ENCODE assay signal across 9 mouse cellular contexts in the genomic region with DNA sequence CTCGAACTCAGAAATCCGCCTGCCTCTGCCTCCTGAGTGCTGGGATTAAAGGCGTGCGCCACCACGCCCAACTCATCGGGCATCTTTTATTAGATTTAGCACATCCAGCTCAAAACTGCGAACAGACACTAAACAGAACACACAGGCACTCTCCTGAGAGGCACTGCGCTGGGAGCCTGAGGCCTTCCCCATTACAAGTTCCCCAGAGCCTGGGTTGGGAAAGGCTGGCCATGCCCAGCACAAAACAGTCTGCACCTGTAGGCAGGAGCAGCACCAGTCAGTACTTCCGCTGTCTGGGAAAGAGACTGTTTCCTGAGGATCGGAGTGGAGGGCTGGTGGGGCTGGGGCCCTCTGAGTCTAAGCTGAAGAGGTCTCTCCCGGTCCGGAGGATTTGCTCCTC. TPM values are rescaled to one million over a fixed set of nuclear protein-coding genes. Genes with fewer than 3 reads are reported as not detected.
DNase-seq lines count a peak whose midpoint lies in the region; ATAC-seq lines count a peak whose summit lies in the region.
"Had no signal": no experiment of that assay in that cellular context is flagged by ENCODE, and none has a peak within 500 bp of the region (broad histone marks: within the 10 kb centered on the region; RNA-seq: fewer than 3 reads in every experiment).

No protein-coding gene starts in this region.

- H3K4me1 ChIP-seq in kidney, embryonic 15.5 days = peaks cover 59% of the 10 kb centered on the region
- peaks cover 63% of the 10 kb centered on the region for H3K4me1 ChIP-seq in embryonic facial prominence, embryonic 10.5 days
- H3K4me1 ChIP-seq in liver, embryonic 13.5 days (replicated peaks) = peaks cover 81% of the 10 kb centered on the region

- no peak for ATAC-seq in cerebellum, adult (ENCODE audit: insufficient number of reproducible peaks, low FRiP score, low TSS enrichment)
- ATAC-seq in kidney, embryonic 15.5 days (replicated peaks; ENCODE audit: low FRiP score) = no peak
- no peak for ATAC-seq in liver, embryonic 13.5 days (ENCODE audit: low read depth)

- H3K27me3 ChIP-seq in kidney, embryonic 15.5 days = no peaks in the 10 kb centered on the region
- H3K27me3 ChIP-seq in embryonic facial prominence, embryonic 10.5 days (replicated peaks; ENCODE audit: low read depth, poor library complexity, severe bottlenecking) = no peaks in the 10 kb centered on the region
- H3K27me3 ChIP-seq in liver, embryonic 13.5 days = no peaks in the 10 kb centered on the region

- peak; percentile 53 for DNase-seq in cerebellum, adult 9-10 months
- DNase-seq in kidney, postnatal 36 days = no peak
- no peak for DNase-seq in embryonic facial prominence, embryonic 10.5 days (ENCODE audit: low spot score)
- DNase-seq in liver, embryonic 13.5 days = no peak
- no peak for DNase-seq in left cerebral cortex, adult 9 months (ENCODE audit: low spot score in 2 of 2)
- DNase-seq in gastrocnemius, postnatal 14 days = no peak

- peak overlapping the region; percentile 54; the same call in 1 of the 2 replicates for H3K4me3 ChIP-seq in kidney, embryonic 15.5 days (replicated peaks)
- H3K4me3 ChIP-seq in embryonic facial prominence, embryonic 10.5 days = peak overlapping the region; percentile 89
- H3K4me3 ChIP-seq in liver, embryonic 13.5 days (replicated peaks) = peak overlapping the region; percentile 86; the same call in 1 of the 2 replicates

- intact Hi-C loops in gastrocnemius, postnatal 14 days (cut with DNase I; ENCODE audit: low total_unique reads) = no loop called here

- H3K36me3 ChIP-seq in kidney, embryonic 15.5 days = peaks cover 29% of the 10 kb centered on the region
- peaks cover 57% of the 10 kb centered on the region for H3K36me3 ChIP-seq in embryonic facial prominence, embryonic 10.5 days (replicated peaks)
- H3K36me3 ChIP-seq in liver, embryonic 13.5 days = peaks cover 24% of the 10 kb centered on the region

- H3K9me3 ChIP-seq in kidney, embryonic 15.5 days (replicated peaks) = no peaks in the 10 kb centered on the region
- no peaks in the 10 kb centered on the region for H3K9me3 ChIP-seq in embryonic facial prominence, embryonic 10.5 days
- no peaks in the 10 kb centered on the region for H3K9me3 ChIP-seq in liver, embryonic 13.5 days (replicated peaks)

- 91% methylated on average over 12 of the region's 12 CpGs for WGBS in kidney, embryonic 15.5 days
- 93% methylated on average over 12 of the region's 12 CpGs for WGBS in embryonic facial prominence, embryonic 10.5 days
- 86% methylated on average over 12 of the region's 12 CpGs for WGBS in liver, embryonic 13.5 days (ENCODE audit: insufficient replicate concordance)

- H3K9ac ChIP-seq in kidney, embryonic 15.5 days = peak overlapping the region; percentile 39; the same call in 1 of the 2 replicates
- H3K9ac ChIP-seq in liver, embryonic 13.5 days = peak overlapping the region; percentile 94

- H3K27ac ChIP-seq in kidney, embryonic 15.5 days = peak overlapping the region; percentile 96; the same call in 1 of the 2 replicates
- H3K27ac ChIP-seq in embryonic facial prominence, embryonic 10.5 days (replicated peaks) = peak overlapping the region; percentile 97
- H3K27ac ChIP-seq in liver, embryonic 13.5 days = peak overlapping the region; percentile 93

- H3K4me2 ChIP-seq in kidney, embryonic 15.5 days = peak overlapping the region; percentile 92
- H3K4me2 ChIP-seq in liver, embryonic 13.5 days = peak overlapping the region; percentile 95

RNA-seq across cellular contexts. Expression of a gene that starts 0.6 kb away (rescaled TPM):
- 15.3 and 16.8 TPM in 2 replicates for polyA plus RNA-seq in kidney, embryonic 15.5 days (2015; fragmentation: Nextera tagmentation; extraction: Ambion mirVana)
- polyA plus RNA-seq in embryonic facial prominence, embryonic 10.5 days (2016; fragmentation: Nextera tagmentation; extraction: Ambion mirVana) = 4.1 TPM in 2 replicates
- 7.8 and 8.6 TPM in 2 replicates for polyA plus RNA-seq in liver, embryonic 13.5 days (2015; fragmentation: Nextera tagmentation; extraction: Ambion mirVana)
- 10 to 100 TPM; 19.5 to 27.1 TPM for total RNA-seq in gastrocnemius, postnatal 14 days (2021)

RNA-seq across cellular contexts. Expression of a gene that starts 1.3 kb away (rescaled TPM):
- polyA plus RNA-seq in kidney, embryonic 15.5 days (2015; fragmentation: Nextera tagmentation; extraction: Ambion mirVana) = 0.45 TPM in 1 of 2 replicates, not detected in the other
- polyA plus RNA-seq in embryonic facial prominence, embryonic 10.5 days (2016; fragmentation: Nextera tagmentation; extraction: Ambion mirVana) = 0.78 TPM in 1 of 2 replicates, not detected in the other
- polyA plus RNA-seq in liver, embryonic 13.5 days (2015; fragmentation: Nextera tagmentation; extraction: Ambion mirVana) = 0.27 TPM in 1 of 2 replicates, not detected in the other
- total RNA-seq in gastrocnemius, postnatal 14 days (2021) = under 1 TPM in 1 of 2 experiments, not detected in 1; 0.97 TPM
- total RNA-seq: layer of hippocampus, adult 8-10 months had no signal

RNA-seq across cellular contexts. Expression of a gene that starts 2.2 kb away (rescaled TPM):
- polyA plus RNA-seq in kidney, embryonic 15.5 days (2015; fragmentation: Nextera tagmentation; extraction: Ambion mirVana) = 44.8 and 59.5 TPM in 2 replicates
- polyA plus RNA-seq in embryonic facial prominence, embryonic 10.5 days (2016; fragmentation: Nextera tagmentation; extraction: Ambion mirVana) = 41.1 and 107 TPM in 2 replicates
- polyA plus RNA-seq in liver, embryonic 13.5 days (2015; fragmentation: Nextera tagmentation; extraction: Ambion mirVana) = 38.7 and 50.1 TPM in 2 replicates
- 10 to 100 TPM in 1 of 2 experiments, 1 to 10 TPM in 1; 8.6 to 15.3 TPM for total RNA-seq in gastrocnemius, postnatal 14 days (2021)

RNA-seq across cellular contexts. Expression of a gene that starts 5.9 kb away (rescaled TPM):
- 52.6 and 61.2 TPM in 2 replicates for polyA plus RNA-seq in kidney, embryonic 15.5 days (2015; fragmentation: Nextera tagmentation; extraction: Ambion mirVana)
- 37.7 and 92.9 TPM in 2 replicates for polyA plus RNA-seq in embryonic facial prominence, embryonic 10.5 days (2016; fragmentation: Nextera tagmentation; extraction: Ambion mirVana)
- 5.1 and 11.3 TPM in 2 replicates for polyA plus RNA-seq in liver, embryonic 13.5 days (2015; fragmentation: Nextera tagmentation; extraction: Ambion mirVana)
- 10 to 100 TPM; 11.1 to 11.6 TPM for total RNA-seq in gastrocnemius, postnatal 14 days (2021)

RNA-seq across cellular contexts. Expression of a gene that starts 6.0 kb away (rescaled TPM):
- 5.4 and 7.2 TPM in 2 replicates for polyA plus RNA-seq in kidney, embryonic 15.5 days (2015; fragmentation: Nextera tagmentation; extraction: Ambion mirVana)
- 2.7 and 3.4 TPM in 2 replicates for polyA plus RNA-seq in embryonic facial prominence, embryonic 10.5 days (2016; fragmentation: Nextera tagmentation; extraction: Ambion mirVana)
- 0.22 and 0.47 TPM in 2 replicates for polyA plus RNA-seq in liver, embryonic 13.5 days (2015; fragmentation: Nextera tagmentation; extraction: Ambion mirVana)
- 1 to 10 TPM; 1.6 TPM for total RNA-seq in gastrocnemius, postnatal 14 days (2021)
